Mouse (Mus musculus) heart, postnatal 0 days (tissue): Measurements from ENCODE around the gene Trit1. TPM values are rescaled to one million over a fixed set of nuclear protein-coding genes. Genes with fewer than 3 reads are reported as not detected.

Experiments
- ATAC-seq: fragments of 200-750 bp; cut with Nextera tagmentation; 2 replicates; pipeline ENCODE4 v1.8.0; 2017; ENCODE audit warnings: low read depth, moderate number of reproducible peaks, moderate library complexity; ENCODE audit not compliant: insufficient read depth
- DNase-seq: peaks from one replicate; pipeline ENCODE4 v3.0.0-alpha.2; 2016; ENCODE audit warnings: low spot score
- H3K27ac ChIP-seq: fragments of 300-500 bp; sonication (generic); 2 replicates; pipeline ENCODE4 v1.5.1; 2014; ENCODE audit warnings: low read depth, mild to moderate bottlenecking
- H3K27me3 ChIP-seq: fragments of 300-500 bp; sonication (generic); 2 replicates; pipeline ENCODE4 v1.6.1; 2014; ENCODE audit warnings: low read length, mixed read lengths; ENCODE audit not compliant: control insufficient read depth, insufficient read depth
- H3K36me3 ChIP-seq: fragments of 300-500 bp; sonication (generic); replicated peaks from 2 replicates; pipeline ENCODE4 v1.6.1; 2014; ENCODE audit warnings: low read length, mixed read lengths; ENCODE audit not compliant: control insufficient read depth, insufficient read depth
- H3K4me1 ChIP-seq: fragments of 300-500 bp; sonication (generic); 2 replicates; pipeline ENCODE4 v1.6.1; 2014; ENCODE audit warnings: antibody characterized with exemption; ENCODE audit not compliant: control insufficient read depth, insufficient read depth
- H3K4me2 ChIP-seq: fragments of 300-500 bp; sonication (generic); 2 replicates; pipeline ENCODE4 v1.6.1; 2014; ENCODE audit warnings: low read depth, mild to moderate bottlenecking, low read length, moderate library complexity
- H3K4me3 ChIP-seq: fragments of 300-500 bp; sonication (generic); 2 replicates; pipeline ENCODE4 v1.5.1; 2014; ENCODE audit warnings: low read depth, low read length
- H3K9ac ChIP-seq: fragments of 300-500 bp; sonication (generic); replicated peaks from 2 replicates; pipeline ENCODE4 v1.6.1; 2014; ENCODE audit warnings: low read depth, low read length, mixed read lengths
- H3K9me3 ChIP-seq: fragments of 300-500 bp; sonication (generic); replicated peaks from 2 replicates; pipeline ENCODE4 v1.6.1; 2016; ENCODE audit warnings: low read length; ENCODE audit not compliant: control insufficient read depth
- CTCF ChIP-seq: IDR thresholded peaks from 2 replicates; pipeline ENCODE4 v1.5.1; 2016; ENCODE audit warnings: antibody characterized with exemption, control low read depth, low read depth
- EP300 ChIP-seq: IDR thresholded peaks from 2 replicates; pipeline ENCODE4 v1.6.1; 2016; ENCODE audit warnings: antibody characterized with exemption, low read depth
- WGBS: fragments of 180-500 bp; shearing (Covaris S2); extraction: QIAGEN DNeasy Blood & Tissue Kit; methylation state at CpG from one replicate; pipeline ENCODE4 v1.1.7; 2014; 5-methylcytosine and 5-hydroxymethylcytosine counted together
- polyA plus RNA-seq: library from polyadenylated mRNA; unstranded; fragments of >200 nt; fragmentation: Nextera tagmentation; extraction: Ambion mirVana; gene quantifications from 2 replicates; pipeline ENCODE4 v1.2.1, GENCODE M21; 2015
- total RNA-seq: library from RNA; depleted of rRNA; stranded (reverse); fragments of >200 nt; gene quantifications from 2 replicates; pipeline ENCODE4 v1.2.3, GENCODE M21; 2014; ENCODE audit warnings: low replicate concordance

Trit1 gene
- total and polyA plus RNA-seq, 2 experiments from 2014 or later, result 8.7 to 13.4 TPM

DNA sequence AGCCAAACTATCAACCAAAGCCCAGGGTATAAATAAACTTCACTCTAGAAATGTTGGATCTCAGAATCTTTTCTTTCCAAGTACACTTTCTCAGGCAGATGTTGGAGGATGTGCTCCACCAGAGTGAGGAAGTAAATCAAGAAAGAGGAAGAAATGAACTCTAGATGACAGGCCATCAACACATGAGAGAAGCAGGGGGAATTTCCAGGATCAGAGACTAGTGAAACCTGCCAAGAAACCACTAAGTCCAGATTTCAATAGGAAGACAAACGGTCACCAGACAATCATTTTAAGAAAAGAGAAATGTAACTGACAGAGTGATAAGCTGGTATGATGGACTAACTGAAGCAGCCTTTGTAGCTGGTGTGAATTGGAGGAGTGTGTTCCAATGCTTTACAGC, 25.2 kb upstream of the Trit1 start:
- ATAC-seq (no peak), DNase-seq (no peak)
- no peaks in the 10 kb centered on the region for H3K36me3 ChIP-seq
- H3K4me1 ChIP-seq, result no peaks in the 10 kb centered on the region
- H3K9ac ChIP-seq, result no peak overlapping the region
- no peak overlapping the region for H3K4me2 ChIP-seq
- TF ChIP-seq CTCF (no peak), EP300 (no peak)
- no peak overlapping the region for H3K27ac ChIP-seq
- H3K27me3 ChIP-seq, result peaks cover 18% of the 10 kb centered on the region; the same call in 1 of the 2 replicates
- 56% methylated on average over 1 of the region's 1 CpGs for WGBS
- peaks cover 7% of the 10 kb centered on the region; the same call in 1 of the 2 replicates for H3K9me3 ChIP-seq
- H3K4me3 ChIP-seq, result no peak overlapping the region

DNA sequence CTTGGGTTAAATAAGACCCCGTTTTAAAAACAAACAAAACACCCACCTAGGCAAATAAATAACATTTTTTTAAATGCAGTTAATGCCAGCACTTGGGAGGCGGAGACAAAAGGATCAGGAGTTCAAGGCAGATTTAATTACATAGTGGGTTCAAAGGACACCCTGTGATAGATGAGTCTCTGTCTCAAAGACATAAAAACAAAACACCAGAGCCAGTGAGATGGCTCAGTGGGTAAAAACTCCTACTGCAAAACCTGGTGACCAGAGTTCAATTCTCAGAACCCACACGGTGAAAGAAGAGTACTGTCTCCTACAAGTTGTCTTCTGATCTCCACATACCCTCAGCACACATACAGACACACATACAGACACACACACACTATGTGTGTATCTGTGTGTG, 24.1 kb upstream of the Trit1 start:
- H3K27me3 ChIP-seq, result peaks cover 28% of the 10 kb centered on the region
- no peak overlapping the region for H3K4me3 ChIP-seq
- H3K9ac ChIP-seq, result no peak overlapping the region
- no peak overlapping the region for H3K4me2 ChIP-seq
- H3K9me3 ChIP-seq, result peaks cover 7% of the 10 kb centered on the region; the same call in 1 of the 2 replicates
- DNase-seq (no peak), ATAC-seq (no peak)
- WGBS, result 63% methylated on average over 3 of the region's 3 CpGs
- TF ChIP-seq CTCF, result no peak
- no peak for TF ChIP-seq EP300
- H3K36me3 ChIP-seq, result no peaks in the 10 kb centered on the region
- no peak overlapping the region for H3K27ac ChIP-seq
- no peaks in the 10 kb centered on the region; the same call in 1 of the 2 replicates for H3K4me1 ChIP-seq

DNA sequence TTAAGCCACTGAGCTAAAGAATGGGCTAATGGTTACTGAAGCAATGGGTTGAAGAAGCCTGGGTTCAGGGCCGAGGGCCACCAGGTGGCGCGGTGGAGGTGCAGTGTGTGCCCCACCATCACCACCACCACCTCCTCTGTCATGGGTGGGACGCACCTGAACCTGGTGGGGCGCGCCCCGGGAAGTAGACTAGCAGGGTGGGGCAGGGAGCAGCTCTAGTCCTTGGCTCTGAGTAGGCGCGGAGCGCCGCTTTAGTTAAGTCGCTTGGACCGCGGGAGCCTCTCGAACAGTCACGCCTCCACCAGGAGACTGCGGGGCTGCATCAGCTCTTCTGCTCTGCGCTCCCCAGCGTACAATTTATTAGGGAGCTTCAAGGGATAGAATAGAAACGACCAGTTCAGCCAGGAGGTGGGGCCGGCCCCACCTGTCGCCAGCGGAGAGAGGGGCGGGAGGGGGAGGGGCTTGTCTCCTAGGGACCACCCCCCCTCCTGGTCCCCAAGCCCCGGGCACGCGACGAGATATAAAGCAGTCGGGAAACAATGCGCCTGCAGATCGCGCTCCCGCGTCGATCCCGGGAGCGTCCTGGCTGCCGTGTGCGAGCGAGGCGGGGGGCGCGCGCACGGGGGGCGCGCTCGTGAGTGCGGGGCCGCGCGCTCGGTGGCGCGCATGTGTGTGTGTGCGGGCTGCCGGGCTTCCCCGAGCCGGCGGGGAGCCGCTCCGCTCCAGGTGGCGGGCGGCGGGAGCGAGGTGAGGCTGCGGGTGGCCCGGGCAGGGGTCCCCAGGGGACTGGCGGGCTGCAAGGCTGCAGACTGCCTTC, 20.8 kb upstream of the Trit1 start, which contains the start of gene Mycl:
TSS of gene Mycl (plus strand) at position 249 of the 817 bp plus-strand sequence.
- peak; percentile 69 for ATAC-seq
- H3K27ac ChIP-seq, result no peak within 1 kb of the TSS
- H3K9ac ChIP-seq, result peak within 1 kb of the TSS; percentile 55
- TF ChIP-seq CTCF, result peak; percentile 71
- no peak for TF ChIP-seq EP300
- H3K27me3 ChIP-seq, result peaks cover 61% of the 10 kb centered on the region
- peak within 1 kb of the TSS; percentile 63 for H3K4me3 ChIP-seq
- peaks cover 7% of the 10 kb centered on the region; the same call in 1 of the 2 replicates for H3K9me3 ChIP-seq
- DNase-seq, result no peak
- H3K4me1 ChIP-seq, result no peaks in the 10 kb centered on the region; the same call in 1 of the 2 replicates
- under 1% methylated on average over 61 of the region's 69 CpGs for WGBS
- no peaks in the 10 kb centered on the region for H3K36me3 ChIP-seq
- H3K4me2 ChIP-seq, result peak within 1 kb of the TSS; percentile 100

DNA sequence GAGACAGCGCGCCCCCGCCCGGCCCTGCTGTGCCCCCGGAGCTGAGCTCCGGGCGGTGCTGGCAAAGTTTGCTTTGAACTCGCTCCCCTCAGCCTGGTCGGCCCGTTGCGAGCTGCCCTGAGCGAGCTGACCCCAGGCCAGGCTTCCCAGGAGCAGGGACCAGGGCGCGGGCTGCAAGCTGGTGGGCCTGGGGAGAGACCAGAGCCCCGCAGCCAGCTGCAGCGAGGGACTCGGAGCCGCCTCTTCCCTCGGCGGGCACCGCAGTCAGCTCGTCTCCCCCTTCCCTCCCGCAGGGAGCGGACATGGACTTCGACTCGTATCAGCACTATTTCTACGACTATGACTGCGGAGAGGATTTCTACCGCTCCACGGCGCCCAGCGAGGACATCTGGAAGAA, 20.2 kb upstream of the Trit1 start:
- peaks cover 1% of the 10 kb centered on the region; the same call in 1 of the 2 replicates for H3K9me3 ChIP-seq
- ATAC-seq (peak; percentile 5; the same call in 1 of the 2 replicates), DNase-seq (no peak)
- H3K4me3 ChIP-seq, result peak overlapping the region; percentile 63
- no peaks in the 10 kb centered on the region for H3K36me3 ChIP-seq
- H3K4me1 ChIP-seq, result no peaks in the 10 kb centered on the region; the same call in 1 of the 2 replicates
- peak overlapping the region; percentile 55 for H3K9ac ChIP-seq
- no peak overlapping the region for H3K27ac ChIP-seq
- peaks cover 67% of the 10 kb centered on the region for H3K27me3 ChIP-seq
- 1% methylated on average over 26 of the region's 32 CpGs for WGBS
- TF ChIP-seq CTCF (no peak), EP300 (no peak)
- peak overlapping the region; percentile 100 for H3K4me2 ChIP-seq

DNA sequence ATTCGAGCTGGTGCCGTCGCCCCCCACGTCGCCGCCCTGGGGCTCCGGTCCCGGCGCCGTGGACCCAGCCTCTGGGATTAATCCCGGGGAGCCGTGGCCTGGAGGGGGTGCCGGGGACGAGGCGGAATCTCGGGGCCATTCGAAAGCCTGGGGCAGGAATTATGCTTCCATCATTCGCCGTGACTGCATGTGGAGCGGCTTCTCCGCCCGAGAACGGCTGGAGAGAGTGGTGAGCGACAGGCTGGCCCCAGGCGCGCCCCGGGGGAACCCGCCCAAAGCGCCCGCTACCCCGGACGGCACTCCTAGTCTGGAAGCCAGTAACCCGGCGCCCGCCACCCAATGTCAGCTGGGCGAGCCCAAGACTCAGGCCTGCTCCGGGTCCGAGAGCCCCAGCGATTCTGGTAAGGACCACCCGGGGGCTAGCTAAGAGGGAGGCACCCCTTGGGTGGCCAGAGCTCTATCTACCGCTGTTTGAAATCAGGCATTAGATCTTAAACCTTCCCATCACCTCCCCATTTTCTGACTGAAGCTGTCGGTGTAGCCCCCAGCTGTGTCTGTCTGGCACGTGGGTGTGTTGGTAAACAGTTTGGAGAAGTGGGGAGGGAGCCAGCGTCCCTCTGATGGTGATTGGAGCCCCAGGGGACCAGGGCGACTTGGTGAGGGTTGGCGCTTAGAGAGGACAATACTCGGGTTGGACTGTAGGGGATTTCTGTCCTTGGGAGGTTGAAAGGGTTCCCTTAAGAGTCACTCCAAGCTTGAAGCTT, 19.6 kb upstream of the Trit1 start:
- H3K4me1 ChIP-seq, result no peaks in the 10 kb centered on the region; the same call in 1 of the 2 replicates
- H3K36me3 ChIP-seq, result no peaks in the 10 kb centered on the region
- ATAC-seq (no peak; the same call in 1 of the 2 replicates), DNase-seq (no peak)
- peaks cover 73% of the 10 kb centered on the region for H3K27me3 ChIP-seq
- H3K9ac ChIP-seq, result peak overlapping the region; percentile 55
- no peaks in the 10 kb centered on the region for H3K9me3 ChIP-seq
- WGBS, result under 1% methylated on average over 45 of the region's 47 CpGs
- TF ChIP-seq EP300 (no peak), CTCF (no peak)
- peak overlapping the region; percentile 100 for H3K4me2 ChIP-seq
- peak overlapping the region; percentile 63 for H3K4me3 ChIP-seq
- H3K27ac ChIP-seq, result no peak overlapping the region
